Mouse (Mus musculus) midbrain, embryonic 14.5 days (tissue): ENCODE measurements around the gene Vps37b. TPM values are rescaled to one million over a fixed set of nuclear protein-coding genes. Genes with fewer than 3 reads are reported as not detected.

ENCODE experiments used
- ATAC-seq: fragments of 200-750 bp; cut with Nextera tagmentation; 2 replicates; pipeline ENCODE4 v1.8.0; 2017; ENCODE audit warnings: moderate number of reproducible peaks, moderate library complexity; ENCODE audit not compliant: low FRiP score, low TSS enrichment
- DNase-seq: peaks from one replicate; pipeline ENCODE4 v3.0.0-alpha.2; 2015
- H3K27ac ChIP-seq: fragments of 300-500 bp; sonication (generic); replicated peaks from 2 replicates; pipeline ENCODE4 v1.5.1; 2014; ENCODE audit warnings: mild to moderate bottlenecking, low read depth, low read length, moderate library complexity
- H3K27me3 ChIP-seq: fragments of 300-500 bp; sonication (generic); 2 replicates; pipeline ENCODE4 v1.6.1; 2014; ENCODE audit warnings: low read length, control low read depth, mixed read lengths; ENCODE audit not compliant: control insufficient read depth, insufficient read depth
- H3K36me3 ChIP-seq: fragments of 300-500 bp; sonication (generic); 2 replicates; pipeline ENCODE4 v1.6.1; 2014; ENCODE audit warnings: low read length, control low read depth; ENCODE audit not compliant: control insufficient read depth, insufficient read depth
- H3K4me1 ChIP-seq: fragments of 300-500 bp; sonication (generic); 2 replicates; pipeline ENCODE4 v1.6.1; 2014; ENCODE audit warnings: mild to moderate bottlenecking, antibody characterized with exemption, low read length, control low read depth; ENCODE audit not compliant: control insufficient read depth, insufficient read depth
- H3K4me2 ChIP-seq: fragments of 300-500 bp; sonication (generic); 2 replicates; pipeline ENCODE4 v1.6.1; 2014; ENCODE audit warnings: mild to moderate bottlenecking, low read length, moderate library complexity
- H3K4me3 ChIP-seq: fragments of 300-500 bp; sonication (generic); replicated peaks from 2 replicates; pipeline ENCODE4 v1.5.1; 2014; ENCODE audit warnings: low read depth, low read length
- H3K9ac ChIP-seq: fragments of 300-500 bp; sonication (generic); replicated peaks from 2 replicates; pipeline ENCODE4 v1.6.1; 2014; ENCODE audit warnings: mild to moderate bottlenecking, low read length, moderate library complexity
- H3K9me3 ChIP-seq: fragments of 300-500 bp; sonication (generic); 2 replicates; pipeline ENCODE4 v1.6.1; 2016; ENCODE audit warnings: low read length, control low read depth, mixed read lengths; ENCODE audit not compliant: control insufficient read depth
- WGBS: fragments of 180-500 bp; shearing (Covaris S2); extraction: QIAGEN DNeasy Blood & Tissue Kit; methylation state at CpG from one replicate; pipeline ENCODE4 v1.1.7; 2014; 5-methylcytosine and 5-hydroxymethylcytosine counted together
- polyA plus RNA-seq: library from polyadenylated mRNA; unstranded; fragments of >200 nt; fragmentation: Nextera tagmentation; extraction: Ambion mirVana; gene quantifications from 2 replicates; pipeline ENCODE4 v1.2.1, GENCODE M21; 2014

The Vps37b gene
- polyA plus RNA-seq, 1 experiment from 2014 or later: 72.4 TPM

GRCm38 (mm10) chr5:124029220-124030035, 2.6 kb downstream of the Vps37b start:
- H3K27me3 ChIP-seq: no peaks in the 10 kb centered on the region
- H3K9me3 ChIP-seq: no peaks in the 10 kb centered on the region
- H3K4me3 ChIP-seq: peak overlapping the region; percentile 95
- H3K27ac ChIP-seq: no peak overlapping the region
- H3K4me1 ChIP-seq: peaks cover 43% of the 10 kb centered on the region
- 87% methylated on average over 19 of the region's 19 CpGs for WGBS
- ATAC-seq (no peak), DNase-seq (no peak)
- H3K4me2 ChIP-seq: peak overlapping the region; percentile 83
- H3K9ac ChIP-seq: 0 out of 2 replicates have a peak overlapping the region, but pooled peaks have one; percentile 2
- no peaks in the 10 kb centered on the region for H3K36me3 ChIP-seq

GRCm38 (mm10) chr5:124028680-124029079, 3.4 kb downstream of the Vps37b start:
- Histone ChIP-seq H3K27ac (peak overlapping the region; percentile 42; the same call in 1 of the 2 replicates), H3K9me3 (no peaks in the 10 kb centered on the region), H3K27me3 (no peaks in the 10 kb centered on the region), H3K9ac (no peak overlapping the region), H3K4me3 (no peak overlapping the region; the same call in 1 of the 2 replicates), H3K4me1 (peaks cover 50% of the 10 kb centered on the region), H3K36me3 (no peaks in the 10 kb centered on the region), H3K4me2 (peak overlapping the region; percentile 83)
- DNase-seq (no peak), ATAC-seq (no peak)
- 42% methylated on average over 7 of the region's 7 CpGs for WGBS

- WGBS: 38% methylated on average over 19 of the region's 19 CpGs
- peak overlapping the region; percentile 83 for H3K4me2 ChIP-seq
- no peak overlapping the region; the same call in 1 of the 2 replicates for H3K4me3 ChIP-seq
- H3K9ac ChIP-seq: peak overlapping the region; percentile 16; the same call in 1 of the 2 replicates
- no peaks in the 10 kb centered on the region for H3K27me3 ChIP-seq
- DNase-seq (no peak), ATAC-seq (no peak)
- peaks cover 51% of the 10 kb centered on the region for H3K4me1 ChIP-seq
- H3K27ac ChIP-seq: peak overlapping the region; percentile 42; the same call in 1 of the 2 replicates
- H3K36me3 ChIP-seq: no peaks in the 10 kb centered on the region
- H3K9me3 ChIP-seq: no peaks in the 10 kb centered on the region
These were observed 4.2 kb downstream of the Vps37b start for GRCm38 (mm10) chr5:124027702-124028470.

GRCm38 (mm10) chr5:124026568-124026967, 5.5 kb downstream of the Vps37b start:
- Histone ChIP-seq H3K36me3 (no peaks in the 10 kb centered on the region), H3K9ac (no peak overlapping the region), H3K4me3 (no peak overlapping the region), H3K9me3 (no peaks in the 10 kb centered on the region), H3K27ac (no peak overlapping the region), H3K4me2 (no peak overlapping the region), H3K4me1 (peaks cover 51% of the 10 kb centered on the region), H3K27me3 (no peaks in the 10 kb centered on the region)
- no peak for DNase-seq
- WGBS: 72% methylated on average over 5 of the region's 5 CpGs
- ATAC-seq: no peak

- DNase-seq: no peak
- Histone ChIP-seq H3K4me2 (no peak overlapping the region), H3K27me3 (no peaks in the 10 kb centered on the region), H3K4me3 (no peak overlapping the region), H3K9me3 (no peaks in the 10 kb centered on the region), H3K4me1 (peaks cover 51% of the 10 kb centered on the region), H3K27ac (no peak overlapping the region), H3K36me3 (no peaks in the 10 kb centered on the region), H3K9ac (no peak overlapping the region)
- 87% methylated on average over 15 of the region's 15 CpGs for WGBS
- ATAC-seq: no peak
These were observed 6.3 kb downstream of the Vps37b start for GRCm38 (mm10) chr5:124025587-124026441.

- no peak overlapping the region; the same call in 1 of the 2 replicates for H3K9ac ChIP-seq
- H3K4me3 ChIP-seq: no peak overlapping the region
- ATAC-seq: no peak
- peak overlapping the region; percentile 63 for H3K27ac ChIP-seq
- H3K9me3 ChIP-seq: no peaks in the 10 kb centered on the region
- no peak for DNase-seq
- no peak overlapping the region for H3K4me2 ChIP-seq
- 46% methylated on average over 9 of the region's 9 CpGs for WGBS
- H3K36me3 ChIP-seq: no peaks in the 10 kb centered on the region
- H3K4me1 ChIP-seq: peaks cover 50% of the 10 kb centered on the region
- H3K27me3 ChIP-seq: no peaks in the 10 kb centered on the region
These were observed 6.9 kb downstream of the Vps37b start for GRCm38 (mm10) chr5:124025146-124025545.

GRCm38 (mm10) chr5:124024677-124025076, 7.4 kb downstream of the Vps37b start:
- H3K27me3 ChIP-seq: no peaks in the 10 kb centered on the region
- 36% methylated on average over 6 of the region's 6 CpGs for WGBS
- H3K36me3 ChIP-seq: no peaks in the 10 kb centered on the region
- no peaks in the 10 kb centered on the region for H3K9me3 ChIP-seq
- H3K4me2 ChIP-seq: no peak overlapping the region
- H3K9ac ChIP-seq: no peak overlapping the region; the same call in 1 of the 2 replicates
- no peak overlapping the region for H3K4me3 ChIP-seq
- ATAC-seq: peak; percentile 50; the same call in 1 of the 2 replicates
- peaks cover 46% of the 10 kb centered on the region for H3K4me1 ChIP-seq
- peak overlapping the region; percentile 63 for H3K27ac ChIP-seq
- peak; percentile 53 for DNase-seq

- Histone ChIP-seq H3K27ac (no peak overlapping the region), H3K4me1 (peaks cover 32% of the 10 kb centered on the region), H3K9me3 (no peaks in the 10 kb centered on the region), H3K4me3 (no peak overlapping the region), H3K27me3 (no peaks in the 10 kb centered on the region), H3K4me2 (no peak overlapping the region), H3K36me3 (no peaks in the 10 kb centered on the region), H3K9ac (no peak overlapping the region)
- no peak for ATAC-seq
- WGBS: 81% methylated on average over 7 of the region's 7 CpGs
- DNase-seq: no peak
These were observed 9.7 kb downstream of the Vps37b start for GRCm38 (mm10) chr5:124022365-124022764.
